Mouse (Mus musculus): Measurements from ENCODE around the gene Nbr1.

GRCm38 (mm10) chr11:101626649-101626994, 74.7 kb downstream of the Nbr1 start:
- TF ChIP-seq CTCF (IDR thresholded peaks at IDR 0.05; ENCODE audit: low read depth, low read length): no peak
- no peak for TF ChIP-seq POLR2A (IDR thresholded peaks at IDR 0.05; ENCODE audit: borderline replicate concordance, low read depth, low read length)
